Mouse (Mus musculus) v-Abl transformed pro-B cells (cell line): ENCODE measurements around the gene Gpc4.

Source experiments
- in situ Hi-C, 2 experiments: fragments of 400-800 bp; cut with MboI; formaldehyde crosslinking; loops; one replicate each; pipeline ENCODE4 v1.15.1; 2025; ENCODE audit not compliant: unreplicated experiment in 2 of 2

Gene Gpc4

GRCm38 (mm10) chrX:52151555-52151954 is 13.5 kb downstream of the Gpc4 start:
- in situ Hi-C loops, result no loop called here

DNA sequence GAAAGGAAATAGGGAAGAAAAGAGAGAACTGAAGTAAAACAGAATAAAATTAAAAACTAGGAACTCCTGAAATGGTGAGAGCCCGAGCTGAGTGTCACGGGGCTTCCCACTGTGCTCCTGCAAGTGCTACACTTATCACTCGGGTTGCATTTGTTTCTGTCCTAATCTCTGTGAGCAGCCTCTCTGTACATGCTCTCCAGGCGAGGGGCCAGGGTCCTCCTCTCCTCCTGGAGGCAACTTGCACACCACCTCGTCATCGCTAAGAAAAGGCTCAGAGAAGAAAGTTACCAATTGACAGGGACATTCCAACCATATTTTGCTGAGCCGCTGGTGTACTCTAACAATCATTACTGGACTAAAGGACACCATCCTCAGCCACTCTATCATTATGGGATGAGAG is 14.0 kb downstream of the Gpc4 start:
- in situ Hi-C loops, result no loop called here

DNA sequence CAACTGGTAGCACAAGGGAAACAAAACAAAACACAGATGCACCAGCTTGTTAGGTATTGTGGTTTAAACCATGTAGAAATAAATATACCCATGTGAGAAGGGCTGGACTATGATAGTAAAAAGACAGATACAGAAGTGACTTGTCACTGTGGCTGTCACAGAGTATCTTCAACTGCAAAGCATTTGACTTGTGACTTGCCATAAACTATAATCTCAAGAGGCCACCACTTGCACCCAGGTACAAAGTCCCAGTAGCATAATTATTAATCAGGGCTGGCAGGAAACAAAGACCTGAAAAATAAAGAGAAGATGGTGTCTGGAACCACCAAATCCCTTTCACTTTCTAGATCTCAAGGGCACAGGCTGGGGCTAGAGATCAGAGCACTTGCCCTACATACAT is 19.5 kb downstream of the Gpc4 start:
- in situ Hi-C loops, result no loop called here

GRCm38 (mm10) chrX:52144491-52144890 is 20.6 kb downstream of the Gpc4 start:
- in situ Hi-C loops, result no loop called here

- in situ Hi-C loops, result no loop called here
Observed at GRCm38 (mm10) chrX:52140316-52140715, 24.7 kb downstream of the Gpc4 start.

- in situ Hi-C loops, result no loop called here
Observed at GRCm38 (mm10) chrX:52138461-52139075, 26.5 kb downstream of the Gpc4 start.

GRCm38 (mm10) chrX:52138033-52138432 is 27.0 kb downstream of the Gpc4 start:
- in situ Hi-C loops, result no loop called here

- in situ Hi-C loops, result no loop called here
Observed at GRCm38 (mm10) chrX:52136525-52136924, 28.5 kb downstream of the Gpc4 start.

GRCm38 (mm10) chrX:52129604-52130003 is 35.4 kb downstream of the Gpc4 start:
- in situ Hi-C loops, result no loop called here

- in situ Hi-C loops, result no loop called here
Observed at GRCm38 (mm10) chrX:52128794-52129193, 36.3 kb downstream of the Gpc4 start.

DNA sequence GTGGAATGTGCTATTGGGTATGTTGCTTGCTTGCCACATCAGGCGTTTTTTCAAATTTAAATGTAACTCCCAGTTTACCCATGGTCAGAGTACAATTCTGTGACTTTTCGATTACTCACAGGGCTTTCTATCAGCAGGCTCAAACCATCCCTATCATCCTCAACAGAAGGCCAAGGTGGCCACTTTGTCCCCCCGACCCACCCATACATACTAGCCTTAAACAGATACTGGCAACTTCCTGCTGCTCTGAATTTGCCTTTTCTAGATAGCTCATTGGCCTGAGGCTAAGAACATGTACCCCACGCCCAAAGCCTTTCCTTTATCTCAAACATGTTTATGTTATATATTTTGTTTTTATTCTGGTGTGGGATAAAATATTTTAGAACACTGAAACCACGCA is 51.4 kb downstream of the Gpc4 start:
- in situ Hi-C loops, result no loop called here

DNA sequence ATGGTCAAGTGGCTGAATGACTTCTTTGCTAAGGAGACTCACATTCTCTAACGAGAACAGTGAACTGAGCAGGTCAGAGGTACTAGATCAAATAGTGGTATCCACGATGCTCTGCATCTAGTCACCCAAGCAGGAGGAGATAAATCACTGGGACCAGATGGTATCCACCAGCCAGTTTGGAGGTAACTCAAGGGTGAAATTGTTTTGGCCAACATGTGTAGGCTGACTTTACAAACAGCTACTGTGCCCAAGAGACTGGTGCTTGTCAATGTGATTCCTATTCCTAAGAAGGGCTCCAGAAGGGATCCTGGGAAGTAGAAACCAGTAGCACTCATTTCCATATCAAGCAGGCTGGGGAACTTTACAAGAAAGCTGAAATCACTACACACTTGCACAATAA is 55.4 kb downstream of the Gpc4 start:
- in situ Hi-C loops, result no loop called here

GRCm38 (mm10) chrX:52108966-52109365 is 56.1 kb downstream of the Gpc4 start:
- in situ Hi-C loops, result no loop called here

DNA sequence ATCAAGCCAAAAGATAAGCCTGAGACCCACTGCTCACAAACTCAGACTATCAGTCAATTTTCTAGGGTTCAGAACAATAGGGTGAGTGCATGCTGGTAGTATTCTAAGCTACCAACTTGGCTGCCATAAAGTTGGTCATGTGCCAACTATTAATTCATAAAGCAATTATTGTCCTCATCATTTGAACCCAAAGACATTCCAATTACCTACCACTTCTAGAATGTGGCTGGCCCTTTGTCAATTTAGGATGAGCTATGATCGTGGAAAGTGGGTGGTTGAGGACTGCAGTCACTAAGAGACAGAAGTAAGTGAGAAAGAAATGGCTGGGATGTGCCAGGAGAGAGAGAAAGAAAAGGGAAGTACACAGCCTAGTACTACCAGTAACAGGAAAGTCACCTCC is 61.3 kb downstream of the Gpc4 start:
- in situ Hi-C loops, result no loop called here

DNA sequence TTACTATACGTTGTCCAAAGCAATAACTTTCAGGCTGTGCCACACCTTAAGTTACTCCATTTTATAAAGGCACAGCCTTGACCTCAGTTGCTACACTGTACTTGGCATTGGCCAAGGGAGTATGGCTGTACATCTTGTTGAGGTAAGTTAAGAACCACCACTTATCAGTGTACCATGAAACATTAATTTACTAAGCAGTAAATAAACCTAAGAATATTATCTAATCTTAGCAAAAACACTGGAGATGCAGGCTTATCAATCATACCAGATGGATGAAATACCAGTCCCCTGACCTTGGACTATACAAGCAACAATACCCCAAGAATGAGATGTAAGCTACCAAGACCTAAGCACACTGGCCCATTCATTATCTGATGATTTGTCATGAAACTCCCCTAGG is 63.1 kb downstream of the Gpc4 start:
- in situ Hi-C loops, result no loop called here

DNA sequence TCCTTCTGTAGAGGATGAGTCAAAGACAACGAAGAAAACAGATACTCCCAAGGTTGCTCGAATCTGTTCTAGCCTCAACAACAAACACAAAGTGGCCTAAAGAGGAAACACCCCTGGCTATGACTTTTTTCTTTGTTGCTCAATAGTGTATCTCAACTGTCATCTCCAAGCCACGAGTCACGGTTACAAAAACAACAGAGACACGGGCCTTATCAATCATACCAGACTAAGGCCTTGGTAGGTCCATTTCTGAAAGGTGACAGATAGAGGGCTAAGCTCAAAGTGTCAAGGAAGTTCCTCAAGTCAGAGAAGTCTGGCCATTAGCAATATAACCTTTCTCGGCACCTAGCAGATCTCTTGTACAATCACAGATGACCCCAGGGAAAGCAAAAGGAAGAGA is 63.6 kb downstream of the Gpc4 start:
- in situ Hi-C loops, result no loop called here

- in situ Hi-C loops, result no loop called here
Observed at GRCm38 (mm10) chrX:52087726-52088348, 77.2 kb downstream of the Gpc4 start.

DNA sequence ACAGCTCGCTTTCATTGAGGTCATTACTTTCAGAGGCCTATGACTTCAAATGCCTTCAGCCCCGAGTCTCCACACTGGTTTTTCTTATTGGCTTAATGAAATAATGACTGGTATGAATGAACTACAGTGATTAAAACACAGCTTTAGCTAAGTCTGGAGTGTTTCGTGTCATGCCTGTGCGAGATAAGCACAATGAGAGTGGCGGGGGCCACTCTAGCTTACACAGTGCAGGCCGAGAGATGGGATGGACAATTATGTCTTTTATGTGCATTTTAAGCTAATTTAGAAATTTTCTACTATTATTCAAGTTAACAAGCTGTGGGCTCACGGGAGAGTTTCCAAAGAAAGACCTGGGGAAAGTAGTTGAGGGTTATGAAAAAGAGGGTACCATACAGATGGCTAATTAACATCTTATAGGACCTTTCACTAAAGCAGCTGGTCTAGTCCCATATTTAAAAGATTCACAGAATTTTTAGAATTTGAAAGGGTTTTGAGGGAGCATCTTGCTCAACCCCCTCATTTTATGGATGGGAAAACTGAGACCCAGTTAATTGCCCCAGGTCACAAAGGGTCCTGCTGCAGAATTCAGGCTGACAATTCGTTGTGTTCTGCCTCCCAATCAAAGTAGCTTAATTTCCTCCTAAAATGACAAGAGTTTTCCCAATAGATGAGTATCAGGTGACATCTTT is 78.0 kb downstream of the Gpc4 start:
- in situ Hi-C loops, result no loop called here

GRCm38 (mm10) chrX:52083557-52083956 is 81.5 kb downstream of the Gpc4 start:
- in situ Hi-C loops, result no loop called here

GRCm38 (mm10) chrX:52072410-52072809 is 92.6 kb downstream of the Gpc4 start:
- in situ Hi-C loops, result no loop called here

DNA sequence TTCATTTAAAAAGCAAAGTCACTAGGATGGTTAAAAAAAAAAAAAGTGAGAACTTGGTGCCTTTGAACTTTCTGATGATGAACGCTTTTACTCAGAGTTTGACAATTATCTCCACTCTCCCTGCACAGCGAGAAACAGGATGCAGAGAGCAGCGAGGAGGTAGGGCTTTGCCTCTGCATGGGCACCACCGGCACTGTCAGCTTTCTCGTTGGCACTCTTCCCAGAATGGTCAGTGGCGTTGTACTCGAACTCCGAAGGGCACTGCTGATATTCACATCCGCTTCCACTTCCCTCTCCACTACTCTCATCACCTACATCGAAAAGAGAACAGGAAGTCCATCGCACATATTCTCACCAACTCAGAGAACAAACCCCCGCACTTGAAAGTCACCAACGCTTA is 111.6 kb downstream of the Gpc4 start:
- in situ Hi-C loops, result no loop called here

DNA sequence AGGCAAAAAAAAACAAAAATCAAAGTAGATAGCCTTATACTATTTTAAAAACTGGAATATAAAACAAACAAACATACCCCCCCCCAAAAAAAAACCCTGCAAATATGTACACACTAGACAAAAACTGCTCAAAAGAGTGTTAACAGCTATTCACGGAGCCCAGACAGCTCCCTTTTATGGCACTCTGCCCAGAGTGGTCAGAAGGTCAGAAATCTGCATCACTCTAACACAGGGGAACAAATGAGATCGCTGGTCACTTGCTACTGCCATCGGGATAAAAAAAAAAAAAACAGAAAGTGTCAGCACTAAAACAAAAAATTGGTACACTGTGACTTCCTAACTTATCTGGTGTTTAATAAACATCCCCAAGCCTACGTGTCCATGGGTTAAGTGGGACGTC is 113.0 kb downstream of the Gpc4 start:
- in situ Hi-C loops, result no loop called here
